Mouse (Mus musculus) cerebellum, adult 2 months (tissue): ENCODE measurements around the gene Map1b. TPM values are rescaled to one million over a fixed set of nuclear protein-coding genes. Genes with fewer than 3 reads are reported as not detected.

Experiments used
- DNase-seq, 2 experiments: peaks; one replicate each; pipeline ENCODE4 v3.0.0; 2021
- H3K27ac ChIP-seq: fragments of 200-500 bp; 2 replicates; pipeline ENCODE4 v1.5.1; 2012; ENCODE audit warnings: low read length, control low read depth, inconsistent platforms; ENCODE audit not compliant: insufficient read depth
- H3K27me3 ChIP-seq: fragments of 200-500 bp; 2 replicates; pipeline ENCODE4 v1.6.1; 2012; ENCODE audit warnings: inconsistent platforms, mild to moderate bottlenecking, low read length, moderate library complexity; ENCODE audit not compliant: control insufficient read depth, insufficient read depth
- H3K4me1 ChIP-seq: fragments of 200-500 bp; 2 replicates; pipeline ENCODE4 v1.6.1; 2011; ENCODE audit warnings: low read length; ENCODE audit not compliant: control insufficient read depth, insufficient read depth
- H3K4me3 ChIP-seq: fragments of 200-500 bp; replicated peaks from 2 replicates; pipeline ENCODE3; 2011; ENCODE audit warnings: mild to moderate bottlenecking, low read depth, low read length, control low read depth; ENCODE audit not compliant: insufficient read depth
- CTCF ChIP-seq: fragments of 200-500 bp; IDR thresholded peaks from 2 replicates; pipeline ENCODE4 v1.5.1; 2011; ENCODE audit warnings: low read depth, mild to moderate bottlenecking, control low read depth, low read length, moderate library complexity, borderline replicate concordance; ENCODE audit not compliant: insufficient read depth
- POLR2A ChIP-seq: fragments of 200-500 bp; IDR thresholded peaks from 2 replicates; pipeline ENCODE4 v1.6.1; 2011; ENCODE audit warnings: low read length, control low read depth, borderline replicate concordance; ENCODE audit not compliant: insufficient read depth
- WGBS: fragments of 180-500 bp; shearing (Covaris S2); methylation state at CpG from one replicate; pipeline ENCODE4 v1.1.7; 2018; 5-methylcytosine and 5-hydroxymethylcytosine counted together
- polyA plus RNA-seq: library from polyadenylated mRNA; depleted of rRNA; stranded (reverse); fragments of >200 nt; gene quantifications from 2 replicates; pipeline ENCODE4 v1.2.3, GENCODE M21; 2012

Map1b gene
- polyA plus RNA-seq, 1 experiment, result 166 TPM

GRCm38 (mm10) chr13:99545201-99545600 lies 28.9 kb upstream of the Map1b start:
- no peak overlapping the region for H3K27ac ChIP-seq
- WGBS, result 47% methylated on average over 6 of the region's 6 CpGs
- H3K4me1 ChIP-seq, result no peaks in the 10 kb centered on the region; the same call in 1 of the 2 replicates
- TF ChIP-seq CTCF (no peak), POLR2A (no peak)
- H3K27me3 ChIP-seq, result no peaks in the 10 kb centered on the region
- DNase-seq, result no peak
- no peak overlapping the region for H3K4me3 ChIP-seq

DNA sequence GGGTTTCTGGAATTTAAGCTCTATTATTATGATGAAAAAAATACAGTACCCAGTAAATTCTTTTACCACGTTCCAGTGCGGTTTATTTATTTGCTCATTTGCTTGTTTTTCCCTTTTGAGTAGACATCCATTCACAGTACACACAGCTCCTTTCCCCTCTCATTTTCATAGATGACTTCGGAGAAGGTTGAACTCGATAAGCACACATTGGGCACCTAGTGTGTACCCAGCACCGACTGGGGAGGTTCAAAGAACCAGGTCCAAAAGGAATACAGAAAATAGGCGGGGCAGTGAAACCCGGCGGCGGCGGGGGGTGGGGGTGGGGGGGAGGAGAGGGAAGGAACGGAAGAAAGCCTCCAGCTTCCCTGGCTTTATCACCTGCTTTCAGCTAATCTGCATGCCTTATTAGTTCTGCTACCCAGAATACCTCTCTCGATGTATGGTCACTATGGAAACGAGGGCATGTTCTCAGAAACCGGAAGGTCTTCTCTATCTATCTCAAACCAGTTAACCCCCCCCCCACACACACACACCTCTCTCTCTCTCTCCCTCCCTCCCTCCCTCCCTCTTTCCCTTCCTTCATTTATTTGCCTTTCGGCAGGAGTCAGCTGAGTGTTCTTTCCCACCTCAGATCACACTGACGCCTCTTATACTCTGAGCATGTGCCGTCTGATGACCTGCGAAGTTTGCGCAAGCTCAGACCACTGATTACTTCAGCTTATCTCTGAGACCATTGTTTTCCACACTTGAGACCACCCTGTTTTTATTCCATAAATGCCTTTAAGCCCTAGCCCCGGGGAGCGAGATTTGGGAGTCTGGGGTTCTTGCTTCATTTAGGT lies 25.3 kb upstream of the Map1b start:
- no peak overlapping the region for H3K27ac ChIP-seq
- no peaks in the 10 kb centered on the region for H3K27me3 ChIP-seq
- no peak for DNase-seq
- H3K4me3 ChIP-seq, result no peak overlapping the region
- no peak for TF ChIP-seq CTCF
- TF ChIP-seq POLR2A, result no peak
- no peaks in the 10 kb centered on the region; the same call in 1 of the 2 replicates for H3K4me1 ChIP-seq
- WGBS, result 37% methylated on average over 21 of the region's 21 CpGs

DNA sequence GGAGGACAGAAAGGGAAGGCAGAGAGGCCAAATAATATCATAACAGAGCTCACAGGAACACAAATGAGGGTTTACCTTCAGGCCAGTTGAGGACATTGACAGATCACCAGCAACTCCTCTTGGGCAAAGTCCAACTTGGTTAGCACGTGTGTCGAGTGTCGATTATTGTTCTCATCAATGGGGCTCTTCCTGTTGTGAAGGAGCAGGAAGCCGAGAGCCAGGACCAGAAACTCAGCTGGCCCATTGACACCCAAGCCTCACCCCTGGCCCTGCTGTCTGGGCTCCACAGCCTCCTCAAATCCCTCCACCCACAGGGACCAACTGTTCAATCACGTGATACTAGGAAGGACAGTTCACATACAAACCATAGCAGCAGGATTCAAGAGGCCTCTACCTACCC lies 22.9 kb upstream of the Map1b start:
- WGBS, result 74% methylated on average over 5 of the region's 5 CpGs
- no peaks in the 10 kb centered on the region for H3K27me3 ChIP-seq
- H3K4me1 ChIP-seq, result no peaks in the 10 kb centered on the region
- H3K27ac ChIP-seq, result no peak overlapping the region
- no peak overlapping the region for H3K4me3 ChIP-seq
- TF ChIP-seq POLR2A, result no peak
- no peak for TF ChIP-seq CTCF
- DNase-seq, result no peak

DNA sequence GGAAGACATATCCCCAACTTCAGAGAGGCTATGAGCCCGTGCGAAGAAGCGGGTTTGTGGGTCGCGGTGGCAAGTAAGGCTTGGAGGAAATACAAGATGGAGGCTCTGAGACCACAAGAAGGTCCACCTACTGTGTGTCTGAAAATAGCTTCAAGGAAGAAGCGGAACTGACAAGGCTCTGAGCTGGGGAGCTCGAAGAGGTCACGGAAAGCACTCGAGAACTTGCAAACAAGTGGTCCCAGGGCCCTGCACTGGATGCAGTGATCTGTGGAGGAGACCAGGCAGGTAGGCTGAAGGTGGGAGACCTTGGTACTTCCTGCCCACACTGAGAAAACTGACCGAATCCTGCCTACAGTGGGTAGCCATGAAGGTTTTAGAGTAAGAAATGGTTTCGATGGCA lies 22.5 kb upstream of the Map1b start:
- no peaks in the 10 kb centered on the region for H3K27me3 ChIP-seq
- no peak overlapping the region for H3K27ac ChIP-seq
- H3K4me1 ChIP-seq, result no peaks in the 10 kb centered on the region
- TF ChIP-seq POLR2A, result no peak
- DNase-seq, result no peak
- H3K4me3 ChIP-seq, result no peak overlapping the region
- 98% methylated on average over 11 of the region's 11 CpGs for WGBS

- TF ChIP-seq POLR2A (no peak), CTCF (no peak)
- no peak overlapping the region for H3K27ac ChIP-seq
- H3K27me3 ChIP-seq, result no peaks in the 10 kb centered on the region
- no peak for DNase-seq
- H3K4me1 ChIP-seq, result no peaks in the 10 kb centered on the region
- 34% methylated on average over 8 of the region's 8 CpGs for WGBS
- H3K4me3 ChIP-seq, result no peak overlapping the region
Observed at GRCm38 (mm10) chr13:99537908-99538513, 21.7 kb upstream of the Map1b start.

- no peak for TF ChIP-seq CTCF
- TF ChIP-seq POLR2A, result no peak
- WGBS, result 13% methylated on average over 4 of the region's 4 CpGs
- no peaks in the 10 kb centered on the region; the same call in 1 of the 2 replicates for H3K4me1 ChIP-seq
- no peak overlapping the region for H3K27ac ChIP-seq
- no peak overlapping the region for H3K4me3 ChIP-seq
- peak; percentile 68 to 88 for DNase-seq
- no peaks in the 10 kb centered on the region for H3K27me3 ChIP-seq
Observed at GRCm38 (mm10) chr13:99528456-99528855, 12.1 kb upstream of the Map1b start.

GRCm38 (mm10) chr13:99527936-99528335 lies 11.6 kb upstream of the Map1b start:
- no peak for DNase-seq

DNA sequence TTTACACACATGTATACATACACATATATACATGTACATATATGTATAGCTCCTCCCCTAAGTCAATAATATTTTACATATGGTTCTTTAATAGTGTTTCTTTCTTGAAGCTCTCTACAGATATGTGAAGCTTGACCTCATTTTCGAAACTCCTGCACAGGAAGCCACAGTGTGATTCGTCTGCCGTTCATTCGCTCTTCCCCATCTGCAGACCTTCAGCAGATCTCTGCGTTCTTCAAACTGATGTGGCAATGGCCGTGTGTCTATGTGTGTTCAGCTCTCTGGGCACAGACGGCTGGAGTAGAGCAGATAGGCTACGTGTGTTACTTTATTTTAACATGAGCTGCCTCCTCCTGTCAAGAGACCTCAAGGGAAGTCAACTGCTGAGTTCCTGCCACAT lies 9.2 kb upstream of the Map1b start:
- TF ChIP-seq POLR2A (no peak), CTCF (no peak)
- Histone ChIP-seq H3K27me3 (no peaks in the 10 kb centered on the region), H3K27ac (no peak overlapping the region), H3K4me3 (no peak overlapping the region), H3K4me1 (no peaks in the 10 kb centered on the region; the same call in 1 of the 2 replicates)
- 86% methylated on average over 8 of the region's 8 CpGs for WGBS
- DNase-seq, result no peak

More at GRCm38 (mm10) chr13:99527936-99528335, 11.6 kb upstream of the Map1b start:
- H3K4me3 ChIP-seq, result no peak overlapping the region
- TF ChIP-seq CTCF (no peak), POLR2A (no peak)
- H3K27me3 ChIP-seq, result no peaks in the 10 kb centered on the region
- no peaks in the 10 kb centered on the region; the same call in 1 of the 2 replicates for H3K4me1 ChIP-seq
- H3K27ac ChIP-seq, result no peak overlapping the region
